Mouse (Mus musculus) cortical plate, adult 2 months (tissue): ENCODE data around the gene Cops9.

Experiments used
- CTCF ChIP-seq: fragments of 200-500 bp; IDR thresholded peaks from 2 replicates; pipeline ENCODE4 v1.5.1; 2011; ENCODE audit warnings: mild to moderate bottlenecking, control low read depth, low read length; ENCODE audit not compliant: insufficient read depth; ENCODE audit errors: extremely low read depth
- POLR2A ChIP-seq: fragments of 200-500 bp; IDR thresholded peaks from 2 replicates; pipeline ENCODE4 v1.6.1; 2011; ENCODE audit warnings: mild to moderate bottlenecking, low read length, control low read depth; ENCODE audit not compliant: insufficient read depth; ENCODE audit errors: extremely low read depth

DNA sequence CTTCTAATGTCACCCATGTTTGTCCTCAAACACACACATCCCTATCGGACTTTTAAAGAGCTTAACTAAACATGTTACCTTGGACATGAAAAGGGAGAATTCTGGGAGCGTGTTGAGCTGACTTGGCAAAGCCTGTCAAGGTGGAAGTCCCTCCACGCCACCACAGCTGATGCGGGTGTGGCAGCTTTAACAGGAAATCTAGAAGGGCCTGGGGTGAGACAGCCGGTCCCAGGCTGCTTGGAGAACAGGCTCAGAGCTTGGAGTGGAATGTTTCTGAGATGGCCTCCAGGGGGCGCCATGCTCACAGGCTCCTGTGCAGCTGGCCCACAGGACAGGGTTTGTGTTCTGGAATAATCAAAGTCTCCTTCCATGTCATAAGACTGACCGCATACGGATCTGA, 6.9 kb upstream of the Cops9 start, which contains the start of gene Otos:
- TF ChIP-seq CTCF (peak; percentile 75), POLR2A (no peak)
